Mouse (Mus musculus) liver, adult 2 months (tissue): ENCODE measurements around the gene Jaml. TPM values are rescaled to one million over a fixed set of nuclear protein-coding genes. Genes with fewer than 3 reads are reported as not detected.

Experiments used
- DNase-seq: peaks from one replicate; pipeline ENCODE4 v3.0.0-alpha.2; 2011; ENCODE audit warnings: low read depth, low spot score; ENCODE audit errors: extremely low read depth
- H3K27ac ChIP-seq: fragments of 200-500 bp; replicated peaks from 2 replicates; pipeline ENCODE4 v1.5.1; 2012; ENCODE audit warnings: low read depth, mild to moderate bottlenecking, control low read depth, inconsistent platforms, low read length; ENCODE audit not compliant: insufficient read depth
- H3K27me3 ChIP-seq: fragments of 200-500 bp; 2 replicates; pipeline ENCODE4 v1.6.1; 2012; ENCODE audit warnings: mild to moderate bottlenecking, moderate library complexity, low read length, inconsistent platforms; ENCODE audit not compliant: control insufficient read depth, insufficient read depth
- H3K36me3 ChIP-seq: fragments of 200-500 bp; 2 replicates; pipeline ENCODE4 v1.6.1; 2012; ENCODE audit warnings: low read length, inconsistent platforms; ENCODE audit not compliant: control insufficient read depth, insufficient read depth
- H3K4me1 ChIP-seq: fragments of 200-500 bp; 2 replicates; pipeline ENCODE4 v1.6.1; 2011; ENCODE audit warnings: low read length; ENCODE audit not compliant: control insufficient read depth, insufficient read depth
- H3K4me3 ChIP-seq: fragments of 200-500 bp; 2 replicates; pipeline ENCODE4 v1.5.1; 2011; ENCODE audit warnings: low read depth, mild to moderate bottlenecking, control low read depth, low read length, moderate library complexity; ENCODE audit not compliant: insufficient read depth
- H3K79me2 ChIP-seq: fragments of 200-500 bp; 2 replicates; pipeline ENCODE4 v1.6.1; 2012; ENCODE audit warnings: inconsistent platforms, mild to moderate bottlenecking, low read length, moderate library complexity; ENCODE audit not compliant: control insufficient read depth, insufficient read depth
- H3K9ac ChIP-seq: fragments of 200-500 bp; 2 replicates; pipeline ENCODE4 v1.6.1; 2012; ENCODE audit warnings: low read depth, mild to moderate bottlenecking, control low read depth, inconsistent platforms, low read length
- CTCF ChIP-seq: fragments of 200-500 bp; IDR thresholded peaks from 2 replicates; pipeline ENCODE4 v1.5.1; 2011; ENCODE audit warnings: low read depth, low read length, control low read depth
- POLR2A ChIP-seq: fragments of 200-500 bp; IDR thresholded peaks from 2 replicates; pipeline ENCODE4 v1.6.1; 2011; ENCODE audit warnings: low read length, control low read depth; ENCODE audit not compliant: insufficient read depth; ENCODE audit errors: extremely low read depth
- WGBS: fragments of 180-500 bp; shearing (Covaris S2); methylation state at CpG from one replicate; pipeline ENCODE4 v1.1.7; 2018; 5-methylcytosine and 5-hydroxymethylcytosine counted together
- polyA plus RNA-seq: library from polyadenylated mRNA; depleted of rRNA; stranded (reverse); fragments of >200 nt; gene quantifications from 2 replicates; pipeline ENCODE4 v1.2.3, GENCODE M21; 2012
- total RNA-seq: library from RNA; depleted of rRNA; stranded (reverse); fragments of >200 nt; gene quantifications from 2 replicates; pipeline ENCODE4 v1.2.3, GENCODE M21; 2014

The Jaml gene
- total and polyA plus RNA-seq, 2 experiments = 0.11 to 1.8 TPM

DNA sequence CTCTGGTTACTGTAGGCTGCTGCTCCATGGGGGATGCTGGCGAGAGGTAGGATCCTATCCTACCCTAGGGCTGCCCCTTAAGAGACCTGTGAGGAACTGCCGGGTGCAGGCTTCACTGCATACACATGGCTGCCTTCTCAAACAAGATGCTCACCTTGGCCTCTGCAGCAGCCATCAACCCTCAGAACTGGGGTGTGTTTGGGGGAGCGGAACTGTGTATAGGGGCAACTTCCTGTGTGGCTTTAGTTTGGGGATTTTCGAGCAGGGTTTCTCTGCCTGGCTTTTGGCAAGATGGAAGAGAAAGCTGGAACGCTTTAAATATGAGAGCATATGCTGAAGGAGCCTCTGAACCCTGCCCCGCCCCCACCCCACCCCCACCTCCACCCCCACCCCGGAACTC, 48.0 kb downstream of the Jaml start:
- no peak for DNase-seq
- Histone ChIP-seq H3K4me3 (no peak overlapping the region), H3K27ac (no peak overlapping the region), H3K36me3 (no peaks in the 10 kb centered on the region), H3K79me2 (no peaks in the 10 kb centered on the region), H3K27me3 (no peaks in the 10 kb centered on the region), H3K9ac (no peak overlapping the region), H3K4me1 (peaks cover under 1% of the 10 kb centered on the region; the same call in 1 of the 2 replicates)
- TF ChIP-seq CTCF (no peak), POLR2A (no peak)
- 61% methylated on average over 7 of the region's 7 CpGs for WGBS

DNA sequence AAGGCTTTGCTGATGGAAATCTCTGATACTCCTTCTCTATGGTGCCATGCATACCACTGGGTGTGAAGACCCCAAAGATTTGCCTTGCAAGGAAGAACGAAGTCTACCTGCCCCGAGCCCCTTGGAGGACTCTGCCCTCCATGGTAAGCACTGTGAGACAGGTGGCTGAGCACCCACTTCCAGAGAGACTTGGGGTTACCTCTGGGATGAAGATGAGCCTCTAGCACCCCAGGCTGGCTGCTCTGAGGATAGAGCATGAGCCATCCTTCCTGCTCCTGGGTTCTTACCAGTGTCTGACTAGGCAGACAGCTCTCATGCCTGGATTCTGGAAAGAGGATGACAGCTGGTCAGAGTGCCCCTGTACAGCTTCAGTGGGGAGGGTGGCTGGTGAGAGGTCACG, 51.1 kb downstream of the Jaml start:
- Histone ChIP-seq H3K4me3 (no peak overlapping the region), H3K36me3 (no peaks in the 10 kb centered on the region), H3K27me3 (no peaks in the 10 kb centered on the region), H3K79me2 (no peaks in the 10 kb centered on the region), H3K27ac (no peak overlapping the region), H3K4me1 (no peaks in the 10 kb centered on the region), H3K9ac (no peak overlapping the region)
- DNase-seq = no peak
- WGBS = 77% methylated on average over 3 of the region's 3 CpGs
- TF ChIP-seq CTCF (no peak), POLR2A (no peak)

GRCm38 (mm10) chr9:45133484-45134310, 54.7 kb downstream of the Jaml start:
- Histone ChIP-seq H3K27me3 (peaks cover 10% of the 10 kb centered on the region), H3K4me1 (no peaks in the 10 kb centered on the region), H3K27ac (no peak overlapping the region), H3K36me3 (no peaks in the 10 kb centered on the region), H3K9ac (no peak overlapping the region), H3K79me2 (no peaks in the 10 kb centered on the region), H3K4me3 (no peak overlapping the region)
- 25% methylated on average over 5 of the region's 5 CpGs for WGBS
- DNase-seq = peak; percentile 57
- TF ChIP-seq POLR2A (no peak), CTCF (peak; percentile 87)

- DNase-seq = no peak
- Histone ChIP-seq H3K79me2 (no peaks in the 10 kb centered on the region), H3K36me3 (no peaks in the 10 kb centered on the region), H3K27ac (no peak overlapping the region), H3K9ac (no peak overlapping the region), H3K4me3 (no peak overlapping the region), H3K27me3 (peaks cover 16% of the 10 kb centered on the region), H3K4me1 (no peaks in the 10 kb centered on the region)
- TF ChIP-seq POLR2A (no peak), CTCF (no peak)
- 17% methylated on average over 7 of the region's 7 CpGs for WGBS
Observed at GRCm38 (mm10) chr9:45136442-45137169, 57.6 kb downstream of the Jaml start.

GRCm38 (mm10) chr9:45138191-45139032, 59.4 kb downstream of the Jaml start, which contains the start of gene Scn4b:
Gene Scn4b, plus strand, starts transcription at chr9:45138395.
- H3K9ac ChIP-seq = no peak within 1 kb of the TSS
- DNase-seq = no peak
- no peaks in the 10 kb centered on the region for H3K4me1 ChIP-seq
- 1% methylated on average over 76 of the region's 76 CpGs for WGBS
- H3K27ac ChIP-seq = no peak within 1 kb of the TSS
- no peaks in the 10 kb centered on the region for H3K36me3 ChIP-seq
- H3K27me3 ChIP-seq = peaks cover 16% of the 10 kb centered on the region
- peak within 1 kb of the TSS; percentile 66 for H3K4me3 ChIP-seq
- no peaks in the 10 kb centered on the region for H3K79me2 ChIP-seq
- no peak for TF ChIP-seq CTCF
- TF ChIP-seq POLR2A = no peak
